Mouse (Mus musculus): ENCODE results near the gene Camsap2.

DNA sequence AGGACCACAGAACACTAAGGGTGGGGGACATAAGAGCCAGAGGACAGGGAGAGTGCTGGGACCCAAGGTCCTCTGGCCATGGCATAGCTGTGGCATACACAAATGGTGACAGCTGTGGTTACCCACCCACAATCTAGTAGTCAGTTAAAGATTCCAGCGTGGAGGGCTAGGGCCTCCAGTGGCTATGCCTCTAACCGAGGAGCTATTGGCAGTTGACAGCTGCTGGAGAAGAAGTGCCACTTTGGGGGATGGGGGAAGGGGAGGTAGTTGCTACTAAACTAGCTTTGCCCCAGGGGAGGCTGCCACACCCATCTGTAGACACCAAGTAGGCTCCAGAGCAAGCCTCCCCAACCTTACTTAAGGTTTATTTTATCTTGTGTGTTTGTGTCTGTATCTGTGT is 92.4 kb downstream of the Camsap2 start:
- no peak for TF ChIP-seq POLR2A (IDR thresholded peaks at IDR 0.05; ENCODE audit: control insufficient read depth, low read depth, low read length)
- no peak for TF ChIP-seq CTCF (IDR thresholded peaks at IDR 0.05; ENCODE audit: control insufficient read depth, insufficient read depth, insufficient replicate concordance, low read depth, low read length)

Data from testis, adult 2 months (tissue).